Mouse (Mus musculus): ENCODE measurements around the gene Syde2.
"Not testable (repeated sequence)": the region's sequence is repeated elsewhere in the genome, so short reads cannot be mapped to it uniquely, and the experiment has no call there.

The Syde2 gene

GRCm38 (mm10) chr3:145966806-145967205, 20.9 kb upstream of the Syde2 start:
- no peak for DNase-seq

- DNase-seq: peak; percentile 11
Measured at GRCm38 (mm10) chr3:145969031-145969501, 18.6 kb upstream of the Syde2 start.

DNA sequence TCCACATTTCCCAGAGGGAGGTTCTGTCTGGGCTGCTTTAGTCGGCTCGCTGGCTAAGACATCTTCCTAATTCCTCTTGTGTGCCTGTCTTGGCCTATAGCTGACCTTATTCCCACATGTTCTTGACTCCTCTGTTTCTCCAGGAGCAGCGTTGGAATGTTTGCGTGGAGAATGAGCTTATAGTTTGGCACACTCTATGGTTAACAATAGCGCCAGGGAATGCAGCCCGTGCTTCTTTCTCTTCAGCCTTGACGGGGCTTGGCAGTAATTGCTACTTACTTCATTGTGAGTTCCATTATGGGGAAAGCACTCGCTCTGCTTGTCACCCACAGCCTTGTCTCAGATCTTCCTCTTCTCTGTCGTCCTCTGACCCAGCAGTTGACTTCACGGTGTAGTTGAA, 16.2 kb upstream of the Syde2 start:
- peak; percentile 22 for DNase-seq

DNA sequence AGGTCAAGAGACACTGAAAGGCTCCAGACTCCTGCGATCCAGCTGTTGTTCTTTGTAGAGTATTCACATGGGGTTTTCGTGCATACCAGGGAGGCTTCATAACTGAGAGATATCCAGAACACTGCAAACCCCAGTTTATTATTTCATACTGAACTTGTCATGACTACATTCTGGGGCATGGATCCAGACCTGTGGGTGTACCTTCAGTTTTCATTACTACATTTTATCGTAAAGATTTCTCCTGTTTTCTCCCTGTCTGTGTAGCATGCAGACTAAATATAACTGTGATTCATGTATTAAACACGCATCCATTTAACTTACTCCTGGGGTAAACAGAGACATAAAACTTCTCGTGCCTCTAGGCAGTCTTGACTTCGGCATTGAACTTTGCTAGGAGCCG, 12.7 kb upstream of the Syde2 start:
- no peak for DNase-seq

DNA sequence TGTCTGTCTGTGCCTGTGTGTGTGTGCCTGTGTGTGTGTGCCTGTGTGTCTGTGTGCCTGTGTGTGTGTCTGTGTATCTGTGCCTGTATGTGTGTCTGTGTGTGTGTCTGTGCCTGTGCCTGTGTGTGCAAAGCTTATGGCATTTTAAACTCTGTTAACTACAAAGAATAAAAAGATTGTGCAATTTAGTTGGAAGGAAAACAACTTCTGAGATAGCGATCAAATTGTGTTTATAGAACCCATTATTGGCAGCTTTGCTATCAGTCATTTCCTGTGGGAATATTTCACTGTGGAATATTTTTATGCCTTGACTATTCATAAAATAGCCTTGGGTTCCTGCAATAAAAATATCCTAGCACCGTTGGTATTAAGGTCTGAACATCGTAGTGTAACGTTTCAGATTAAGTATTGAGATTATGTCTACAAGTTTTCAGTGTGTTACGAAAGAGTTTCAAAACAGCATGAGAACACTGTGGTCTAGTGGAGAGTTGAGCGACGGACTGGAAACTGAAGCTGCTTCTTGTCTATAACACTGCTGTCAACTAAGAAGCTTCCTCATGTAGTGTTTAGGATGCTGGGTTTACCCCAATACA, 2.2 kb upstream of the Syde2 start:
- DNase-seq: peak; percentile 32

- DNase-seq: peak; percentile 43
Measured at GRCm38 (mm10) chr3:145986317-145987001, 1.2 kb upstream of the Syde2 start.

- peak; percentile 90 for DNase-seq
Measured at GRCm38 (mm10) chr3:145987970-145988683, 457 bp downstream of the Syde2 start.

- DNase-seq: peak; percentile 19
Measured at GRCm38 (mm10) chr3:145988684-145989575, 1.3 kb downstream of the Syde2 start.

GRCm38 (mm10) chr3:145989576-145990081, 2.0 kb downstream of the Syde2 start:
- peak; percentile 18 for DNase-seq

DNA sequence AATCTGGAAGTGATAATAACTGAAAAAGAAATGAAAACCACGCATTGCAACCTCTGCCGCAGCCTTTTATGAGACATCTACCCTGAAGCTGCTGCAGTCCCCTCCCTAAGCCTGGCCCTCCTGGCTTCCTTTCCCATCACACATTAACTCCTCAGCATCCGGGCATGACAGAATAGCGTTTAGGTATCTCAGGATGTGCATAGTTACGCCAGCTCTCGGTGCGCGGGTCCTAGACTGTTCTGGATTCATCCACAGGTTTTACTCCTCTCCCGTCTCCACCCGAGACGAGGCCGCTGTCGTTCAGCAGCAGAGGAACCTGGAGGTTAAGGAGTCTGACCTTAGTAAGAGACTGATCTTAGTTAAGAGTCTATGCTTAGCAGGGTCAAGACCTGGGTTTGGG, 3.5 kb downstream of the Syde2 start:
- DNase-seq: no peak

GRCm38 (mm10) chr3:145991976-145992730, 4.5 kb downstream of the Syde2 start:
- DNase-seq: no peak

- peak; percentile 84 for DNase-seq
Measured at GRCm38 (mm10) chr3:145992796-145993195, 5.1 kb downstream of the Syde2 start.

GRCm38 (mm10) chr3:145993481-145994201, 6.0 kb downstream of the Syde2 start:
- no peak for DNase-seq

GRCm38 (mm10) chr3:145995489-145995888, 7.8 kb downstream of the Syde2 start:
- DNase-seq: no peak

DNA sequence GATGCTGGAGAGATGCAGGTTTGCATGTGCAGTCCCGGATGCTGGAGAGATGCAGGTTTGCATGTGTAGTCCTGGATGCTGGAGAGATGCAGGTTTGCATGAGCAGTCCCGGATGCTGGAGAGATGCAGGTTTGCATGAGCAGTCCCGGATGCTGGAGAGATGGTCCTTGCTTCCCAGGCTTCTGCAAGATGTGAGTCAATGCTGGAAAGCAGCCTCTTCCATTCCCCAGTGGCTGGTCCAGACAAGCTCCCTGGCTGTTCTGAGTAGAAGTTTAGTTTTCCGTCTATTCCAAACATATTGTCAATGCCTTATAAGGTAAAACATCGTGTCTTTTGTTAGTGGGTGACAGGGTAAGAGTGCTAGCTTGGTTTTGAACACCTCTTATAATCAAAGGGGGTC, 8.9 kb downstream of the Syde2 start:
- not testable (repeated sequence) for DNase-seq

- no peak for DNase-seq
Measured at GRCm38 (mm10) chr3:146004347-146005051, 16.8 kb downstream of the Syde2 start.

- no peak for DNase-seq
Measured at GRCm38 (mm10) chr3:146007872-146008271, 20.2 kb downstream of the Syde2 start.

- DNase-seq: peak; percentile 53
Measured at GRCm38 (mm10) chr3:146009859-146010645, 22.4 kb downstream of the Syde2 start.

- DNase-seq: no peak
Measured at GRCm38 (mm10) chr3:146010751-146011150, 23.1 kb downstream of the Syde2 start.
